In genomic region chr7:118039862-118040261, GRCm38 (mm10) we compare ENCODE assay signal across 5 mouse cellular contexts.
"Had no signal": no experiment of that assay in that cellular context is flagged by ENCODE, and none has a peak within 500 bp of the region (broad histone marks: within the 10 kb centered on the region; RNA-seq: fewer than 3 reads in every experiment).

No protein-coding gene starts in this region.

- DNase-seq: kidney, adult 2 months; kidney, postnatal 25 days; left cerebral cortex, postnatal 4 days; lung, adult 18-20 months; right cerebral cortex, postnatal 14 days had no signal
